Mouse (Mus musculus): ENCODE measurements around the gene Shisa6. TPM values are rescaled to one million over a fixed set of nuclear protein-coding genes. Genes with fewer than 3 reads are reported as not detected.

Gene Shisa6
- polyA plus RNA-seq (2016; fragmentation: Nextera tagmentation; extraction: Ambion mirVana), result 0.07 and 0.09 TPM in 2 replicates

GRCm38 (mm10) chr11:66525371-66526045 lies at the start of gene Shisa6:
TSS of gene Shisa6 (minus strand) at chr11:66525964.
- peak within 1 kb of the TSS; percentile 67 for H3K4me3 ChIP-seq
- H3K9me3 ChIP-seq, result no peaks in the 10 kb centered on the region
- peak within 1 kb of the TSS; percentile 80 for H3K27ac ChIP-seq
- peaks cover 30% of the 10 kb centered on the region for H3K4me1 ChIP-seq
- H3K36me3 ChIP-seq (replicated peaks), result no peaks in the 10 kb centered on the region
- peaks cover 80% of the 10 kb centered on the region for H3K27me3 ChIP-seq (ENCODE audit: poor library complexity, severe bottlenecking)
- WGBS, result under 1% methylated on average over 86 of the region's 89 CpGs
- DNase-seq (ENCODE audit: extremely low spot score, low spot score), result peak; percentile 44

GRCm38 (mm10) chr11:66573888-66574287 lies 48.1 kb upstream of the Shisa6 start:
- 19% methylated on average over 2 of the region's 2 CpGs for WGBS
- peaks cover 3% of the 10 kb centered on the region; the same call in 1 of the 2 replicates for H3K27me3 ChIP-seq (ENCODE audit: poor library complexity, severe bottlenecking)
- H3K4me3 ChIP-seq, result no peak overlapping the region
- H3K4me1 ChIP-seq, result peaks cover 13% of the 10 kb centered on the region
- no peaks in the 10 kb centered on the region for H3K9me3 ChIP-seq
- H3K27ac ChIP-seq, result no peak overlapping the region
- no peak for DNase-seq (ENCODE audit: extremely low spot score, low spot score)
- no peaks in the 10 kb centered on the region for H3K36me3 ChIP-seq (replicated peaks)

GRCm38 (mm10) chr11:66569045-66569444 lies 43.3 kb upstream of the Shisa6 start:
- 89% methylated on average over 4 of the region's 4 CpGs for WGBS
- Histone ChIP-seq H3K4me3 (no peak overlapping the region), H3K36me3 (replicated peaks) (no peaks in the 10 kb centered on the region), H3K27ac (no peak overlapping the region), H3K9me3 (no peaks in the 10 kb centered on the region), H3K27me3 (ENCODE audit: poor library complexity, severe bottlenecking) (peaks cover 38% of the 10 kb centered on the region), H3K4me1 (peaks cover 23% of the 10 kb centered on the region)
- no peak for DNase-seq (ENCODE audit: extremely low spot score, low spot score)

GRCm38 (mm10) chr11:66568386-66568791 lies 42.6 kb upstream of the Shisa6 start:
- Histone ChIP-seq H3K27ac (no peak overlapping the region), H3K4me1 (peaks cover 18% of the 10 kb centered on the region), H3K9me3 (no peaks in the 10 kb centered on the region), H3K4me3 (no peak overlapping the region), H3K36me3 (replicated peaks) (no peaks in the 10 kb centered on the region), H3K27me3 (ENCODE audit: poor library complexity, severe bottlenecking) (peaks cover 38% of the 10 kb centered on the region)
- DNase-seq (ENCODE audit: extremely low spot score, low spot score), result no peak
- 31% methylated on average over 4 of the region's 4 CpGs for WGBS

GRCm38 (mm10) chr11:66567382-66567781 lies 41.6 kb upstream of the Shisa6 start:
- Histone ChIP-seq H3K9me3 (no peaks in the 10 kb centered on the region), H3K36me3 (replicated peaks) (no peaks in the 10 kb centered on the region), H3K4me1 (peaks cover 18% of the 10 kb centered on the region), H3K4me3 (peak overlapping the region; percentile 16; the same call in 1 of the 2 replicates), H3K27ac (no peak overlapping the region), H3K27me3 (ENCODE audit: poor library complexity, severe bottlenecking) (peaks cover 38% of the 10 kb centered on the region)
- WGBS, result 9% methylated on average over 10 of the region's 10 CpGs
- DNase-seq (ENCODE audit: extremely low spot score, low spot score), result no peak

GRCm38 (mm10) chr11:66562274-66562673 lies 36.5 kb upstream of the Shisa6 start:
- WGBS, result 88% methylated on average over 7 of the region's 7 CpGs

GRCm38 (mm10) chr11:66537820-66538219 lies 12.1 kb upstream of the Shisa6 start:
- Histone ChIP-seq H3K27me3 (ENCODE audit: poor library complexity, severe bottlenecking) (0 out of 2 replicates have a peak, but pooled peaks cover under 1% of the 10 kb centered on the region), H3K9me3 (no peaks in the 10 kb centered on the region), H3K4me1 (0 out of 2 replicates have a peak, but pooled peaks cover 3% of the 10 kb centered on the region), H3K27ac (no peak overlapping the region), H3K4me3 (no peak overlapping the region), H3K36me3 (replicated peaks) (no peaks in the 10 kb centered on the region)
- DNase-seq (ENCODE audit: extremely low spot score, low spot score), result no peak
- WGBS, result 81% methylated on average over 1 of the region's 1 CpGs

More at GRCm38 (mm10) chr11:66562274-66562673, 36.5 kb upstream of the Shisa6 start:
- H3K27ac ChIP-seq, result no peak overlapping the region
- H3K4me3 ChIP-seq, result no peak overlapping the region
- H3K9me3 ChIP-seq, result no peaks in the 10 kb centered on the region
- peaks cover 6% of the 10 kb centered on the region for H3K4me1 ChIP-seq
- peaks cover 19% of the 10 kb centered on the region for H3K27me3 ChIP-seq (ENCODE audit: poor library complexity, severe bottlenecking)
- no peak for DNase-seq (ENCODE audit: extremely low spot score, low spot score)
- no peaks in the 10 kb centered on the region for H3K36me3 ChIP-seq (replicated peaks)

- H3K4me1 ChIP-seq, result 0 out of 2 replicates have a peak, but pooled peaks cover 3% of the 10 kb centered on the region
- no peaks in the 10 kb centered on the region for H3K36me3 ChIP-seq (replicated peaks)
- 85% methylated on average over 9 of the region's 9 CpGs for WGBS
- DNase-seq (ENCODE audit: extremely low spot score, low spot score), result no peak
- no peaks in the 10 kb centered on the region for H3K9me3 ChIP-seq
- H3K27ac ChIP-seq, result no peak overlapping the region
- peaks cover 14% of the 10 kb centered on the region for H3K27me3 ChIP-seq (ENCODE audit: poor library complexity, severe bottlenecking)
- H3K4me3 ChIP-seq, result no peak overlapping the region
Observed at GRCm38 (mm10) chr11:66535866-66536265, 10.1 kb upstream of the Shisa6 start.

GRCm38 (mm10) chr11:66535156-66535555 lies 9.4 kb upstream of the Shisa6 start:
- Histone ChIP-seq H3K27ac (no peak overlapping the region), H3K4me1 (0 out of 2 replicates have a peak, but pooled peaks cover 3% of the 10 kb centered on the region), H3K9me3 (no peaks in the 10 kb centered on the region), H3K36me3 (replicated peaks) (no peaks in the 10 kb centered on the region), H3K27me3 (ENCODE audit: poor library complexity, severe bottlenecking) (peaks cover 16% of the 10 kb centered on the region), H3K4me3 (no peak overlapping the region)
- WGBS, result 69% methylated on average over 4 of the region's 4 CpGs
- DNase-seq (ENCODE audit: extremely low spot score, low spot score), result no peak

GRCm38 (mm10) chr11:66534291-66534690 lies 8.5 kb upstream of the Shisa6 start:
- Histone ChIP-seq H3K4me1 (0 out of 2 replicates have a peak, but pooled peaks cover 3% of the 10 kb centered on the region), H3K4me3 (no peak overlapping the region), H3K9me3 (no peaks in the 10 kb centered on the region), H3K36me3 (replicated peaks) (no peaks in the 10 kb centered on the region), H3K27me3 (ENCODE audit: poor library complexity, severe bottlenecking) (peaks cover 23% of the 10 kb centered on the region), H3K27ac (no peak overlapping the region)
- DNase-seq (ENCODE audit: extremely low spot score, low spot score), result no peak
- 66% methylated on average over 4 of the region's 4 CpGs for WGBS

GRCm38 (mm10) chr11:66528146-66528545 lies 2.4 kb upstream of the Shisa6 start:
- Histone ChIP-seq H3K9me3 (no peaks in the 10 kb centered on the region), H3K4me3 (no peak overlapping the region), H3K4me1 (peaks cover 30% of the 10 kb centered on the region), H3K27ac (no peak overlapping the region), H3K27me3 (ENCODE audit: poor library complexity, severe bottlenecking) (peaks cover 84% of the 10 kb centered on the region), H3K36me3 (replicated peaks) (no peaks in the 10 kb centered on the region)
- DNase-seq (ENCODE audit: extremely low spot score, low spot score), result no peak

- 2% methylated on average over 5 of the region's 5 CpGs for WGBS
- Histone ChIP-seq H3K4me1 (peaks cover 30% of the 10 kb centered on the region), H3K27me3 (ENCODE audit: poor library complexity, severe bottlenecking) (peaks cover 88% of the 10 kb centered on the region), H3K9me3 (no peaks in the 10 kb centered on the region), H3K36me3 (replicated peaks) (no peaks in the 10 kb centered on the region), H3K4me3 (0 out of 2 replicates have a peak overlapping the region, but pooled peaks have one; percentile 6), H3K27ac (no peak overlapping the region)
- DNase-seq (ENCODE audit: extremely low spot score, low spot score), result peak; percentile 35
Observed at GRCm38 (mm10) chr11:66527343-66527742, 1.6 kb upstream of the Shisa6 start.

- no peak for DNase-seq (ENCODE audit: extremely low spot score, low spot score)
- Histone ChIP-seq H3K9me3 (no peaks in the 10 kb centered on the region), H3K27ac (no peak overlapping the region), H3K4me3 (peak overlapping the region; percentile 67), H3K36me3 (replicated peaks) (no peaks in the 10 kb centered on the region), H3K27me3 (ENCODE audit: poor library complexity, severe bottlenecking) (peaks cover 91% of the 10 kb centered on the region), H3K4me1 (peaks cover 30% of the 10 kb centered on the region)
- 5% methylated on average over 5 of the region's 5 CpGs for WGBS
Observed at GRCm38 (mm10) chr11:66526981-66527320, 1.2 kb upstream of the Shisa6 start.
